Mouse (Mus musculus): ENCODE data around the gene Podnl1.

DNA sequence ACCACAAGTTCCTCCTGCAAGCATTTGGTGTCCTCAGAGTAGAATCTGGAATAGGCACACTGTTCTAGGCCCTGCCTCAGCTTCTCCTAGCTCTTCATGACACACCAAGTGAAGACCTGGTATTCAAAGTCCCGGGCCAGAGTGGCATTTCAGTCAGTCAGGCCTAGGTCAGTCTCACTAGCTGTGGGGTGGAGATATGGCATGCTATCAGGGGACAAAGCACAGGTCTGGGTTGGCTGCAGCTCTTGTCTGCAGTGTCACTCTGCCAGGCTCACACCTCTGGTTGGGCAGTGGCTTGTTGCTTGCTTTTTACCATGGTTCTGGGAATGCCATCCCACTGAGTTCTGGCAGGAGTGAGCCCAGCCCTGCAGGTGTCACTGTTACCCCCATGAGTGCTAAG lies 49.4 kb upstream of the Podnl1 start:
- no peak for TF ChIP-seq CTCF (conservative IDR thresholded peaks at IDR 0.05; ENCODE audit: insufficient read depth, insufficient read length, low read depth, low read length)
- no peak for TF ChIP-seq POLR2A (IDR thresholded peaks at IDR 0.05; ENCODE audit: low read depth, low read length)
